Mouse (Mus musculus) MEL (cell line): ENCODE measurements around the gene Gcm1. TPM values are rescaled to one million over a fixed set of nuclear protein-coding genes. Genes with fewer than 3 reads are reported as not detected.

Source experiments
- DNase-seq: peaks from one replicate; pipeline ENCODE4 v3.0.0; 2011; ENCODE audit warnings: low read depth, low spot score
- H3K27ac ChIP-seq: 2 replicates; pipeline ENCODE4 v1.5.1; 2012; ENCODE audit warnings: low read depth, mild to moderate bottlenecking, control low read depth, low read length, moderate library complexity; ENCODE audit not compliant: control insufficient read depth
- H3K27me3 ChIP-seq, 2 experiments: fragments of 150-350 bp in 1 of 2; sonication (generic) in 1 of 2; 2 replicates each; pipeline ENCODE4 v1.6.1; 2012; ENCODE audit warnings: low read length in 2 of 2, mild to moderate bottlenecking in 2 of 2, improper control_type of control experiment in 1 of 2, moderate library complexity in 1 of 2; ENCODE audit not compliant: insufficient read depth in 2 of 2, control insufficient read depth in 1 of 2
- H3K36me3 ChIP-seq, 2 experiments: 2 replicates each; pipeline ENCODE4 v1.6.1; 2012 to 2014; ENCODE audit warnings: low read length in 2 of 2, improper control_type of control experiment in 1 of 2, inconsistent platforms in 1 of 2, mild to moderate bottlenecking in 1 of 2; ENCODE audit not compliant: insufficient read depth in 2 of 2, control insufficient read depth in 1 of 2
- H3K4me1 ChIP-seq, 2 experiments: fragments of 150-350 bp in 1 of 2; sonication (generic) in 1 of 2; 2 replicates each; pipeline ENCODE4 v1.6.1; 2012; ENCODE audit warnings: low read length in 2 of 2, improper control_type of control experiment in 1 of 2, mild to moderate bottlenecking in 1 of 2; ENCODE audit not compliant: insufficient read depth in 2 of 2, control insufficient read depth in 1 of 2
- H3K4me3 ChIP-seq, 2 experiments: fragments of 150-350 bp in 1 of 2; sonication (generic) in 1 of 2; 2 replicates each; pipeline ENCODE4 v1.5.1; 2012; ENCODE audit warnings: low read depth in 2 of 2, low read length in 2 of 2, mild to moderate bottlenecking in 2 of 2, moderate library complexity in 2 of 2, control low read depth in 1 of 2, improper control_type of control experiment in 1 of 2; ENCODE audit not compliant: control insufficient read depth in 1 of 2, insufficient read depth in 1 of 2
- H3K79me2 ChIP-seq: 2 replicates; pipeline ENCODE4 v1.6.1; 2012; ENCODE audit warnings: mild to moderate bottlenecking, low read length, moderate library complexity; ENCODE audit not compliant: control insufficient read depth, poor library complexity, insufficient read depth
- H3K9ac ChIP-seq: 2 replicates; pipeline ENCODE4 v1.6.1; 2012; ENCODE audit warnings: low read depth, mild to moderate bottlenecking, control low read depth, low read length, moderate library complexity; ENCODE audit not compliant: control insufficient read depth, poor library complexity, severe bottlenecking
- H3K9me3 ChIP-seq: fragments of 150-350 bp; sonication (generic); replicated peaks from 2 replicates; pipeline ENCODE4 v1.6.1; 2012; ENCODE audit warnings: mild to moderate bottlenecking, low read length, improper control_type of control experiment, moderate library complexity; ENCODE audit not compliant: insufficient read depth
- BHLHE40 ChIP-seq: IDR thresholded peaks from 2 replicates; pipeline ENCODE4 v1.6.1; 2012; ENCODE audit warnings: low read depth, mild to moderate bottlenecking, inconsistent platforms, low read length, improper control_type of control experiment, borderline replicate concordance
- CHD2 ChIP-seq: IDR thresholded peaks from 2 replicates; pipeline ENCODE4 v1.6.1; 2011; ENCODE audit warnings: low read length, improper control_type of control experiment
- CTCF ChIP-seq, 3 experiments: IDR thresholded peaks in 2 of 3; conservative IDR thresholded peaks in 1 of 3; 2 replicates each; pipeline ENCODE4 v1.5.1; 2011 to 2012; ENCODE audit warnings: low read length in 3 of 3, low read depth in 2 of 3, mild to moderate bottlenecking in 2 of 3, improper control_type of control experiment in 1 of 3, inconsistent platforms in 1 of 3, mixed read lengths in 1 of 3, moderate library complexity in 1 of 3; ENCODE audit not compliant: control insufficient read depth in 1 of 3, insufficient read depth in 1 of 3, poor library complexity in 1 of 3, severe bottlenecking in 1 of 3
- EP300 ChIP-seq, 2 experiments: IDR thresholded peaks; 2 replicates each; pipeline ENCODE4 v1.6.1; 2011; ENCODE audit warnings: improper control_type of control experiment in 2 of 2, low read length in 2 of 2, low read depth in 1 of 2, mild to moderate bottlenecking in 1 of 2
- ETS1 ChIP-seq: IDR thresholded peaks from 2 replicates; pipeline ENCODE4 v1.6.1; 2012; ENCODE audit warnings: low read depth, mild to moderate bottlenecking, inconsistent platforms, low read length, improper control_type of control experiment, moderate library complexity
- GABPA ChIP-seq: IDR thresholded peaks from 2 replicates; pipeline ENCODE4 v1.6.1; 2012; ENCODE audit warnings: low read depth, mild to moderate bottlenecking, inconsistent platforms, low read length, improper control_type of control experiment, moderate library complexity
- GATA1 ChIP-seq: IDR thresholded peaks from 2 replicates; pipeline ENCODE4 v1.6.1; 2011; ENCODE audit warnings: low read depth, low read length, improper control_type of control experiment
- HCFC1 ChIP-seq: IDR thresholded peaks from 2 replicates; pipeline ENCODE4 v1.6.1; 2012; ENCODE audit warnings: low read depth, mild to moderate bottlenecking, inconsistent platforms, low read length, improper control_type of control experiment, moderate library complexity
- KAT2A ChIP-seq: conservative IDR thresholded peaks from 2 replicates; pipeline ENCODE4 v1.6.1; 2012; ENCODE audit warnings: low read depth, low read length, improper control_type of control experiment, inconsistent platforms
- MAFK ChIP-seq: IDR thresholded peaks from 2 replicates; pipeline ENCODE4 v1.6.1; 2011; ENCODE audit warnings: low read depth, mild to moderate bottlenecking, low read length, improper control_type of control experiment, borderline replicate concordance
- MAX ChIP-seq: IDR thresholded peaks from 2 replicates; pipeline ENCODE4 v1.6.1; 2011; ENCODE audit warnings: low read length, improper control_type of control experiment
- MAZ ChIP-seq: IDR thresholded peaks from 2 replicates; pipeline ENCODE4 v1.6.1; 2012; ENCODE audit warnings: low read depth, mild to moderate bottlenecking, inconsistent platforms, low read length, improper control_type of control experiment
- MEF2A ChIP-seq: IDR thresholded peaks from 2 replicates; pipeline ENCODE4 v1.6.1; 2014; ENCODE audit warnings: low read depth, mild to moderate bottlenecking, inconsistent platforms, low read length, improper control_type of control experiment; ENCODE audit not compliant: poor library complexity, insufficient replicate concordance, severe bottlenecking; ENCODE audit errors: extremely low read depth
- MXI1 ChIP-seq: IDR thresholded peaks from 2 replicates; pipeline ENCODE4 v1.6.1; 2011; ENCODE audit warnings: mild to moderate bottlenecking, low read depth, low read length, improper control_type of control experiment
- MYB ChIP-seq: IDR thresholded peaks from 2 replicates; pipeline ENCODE4 v1.6.1; 2011; ENCODE audit warnings: mild to moderate bottlenecking, low read depth, low read length, improper control_type of control experiment
- MYC ChIP-seq: IDR thresholded peaks from 2 replicates; pipeline ENCODE4 v1.6.1; 2011; ENCODE audit warnings: low read depth, mild to moderate bottlenecking, low read length, improper control_type of control experiment, moderate library complexity
- NELFE ChIP-seq: IDR thresholded peaks from 2 replicates; pipeline ENCODE4 v1.6.1; 2011; ENCODE audit warnings: low read depth, low read length, improper control_type of control experiment
- NRF1 ChIP-seq: IDR thresholded peaks from 2 replicates; pipeline ENCODE4 v1.6.1; 2014; ENCODE audit warnings: low read depth, mild to moderate bottlenecking, inconsistent platforms, low read length, improper control_type of control experiment, moderate library complexity; ENCODE audit not compliant: poor library complexity, insufficient read depth, severe bottlenecking
- POLR2AphosphoS2 ChIP-seq: IDR thresholded peaks from 2 replicates; pipeline ENCODE4 v1.6.1; 2011; ENCODE audit warnings: low read length, improper control_type of control experiment
- POLR2AphosphoS5 ChIP-seq: IDR thresholded peaks from 2 replicates; pipeline ENCODE4 v1.6.1; 2012; ENCODE audit warnings: low read depth, borderline replicate concordance, mild to moderate bottlenecking, inconsistent platforms, low read length, moderate library complexity, mixed read lengths
- RCOR1 ChIP-seq: IDR thresholded peaks from 2 replicates; pipeline ENCODE4 v1.6.1; 2012; ENCODE audit warnings: low read depth, mild to moderate bottlenecking, inconsistent platforms, low read length, improper control_type of control experiment
- SIN3A ChIP-seq: IDR thresholded peaks from 2 replicates; pipeline ENCODE4 v1.6.1; 2012; ENCODE audit warnings: low read length, improper control_type of control experiment, inconsistent platforms
- SMC3 ChIP-seq: IDR thresholded peaks from 2 replicates; pipeline ENCODE4 v1.6.1; 2011; ENCODE audit warnings: low read depth, low read length, improper control_type of control experiment
- TAL1 ChIP-seq: IDR thresholded peaks from 2 replicates; pipeline ENCODE4 v1.6.1; 2012; ENCODE audit warnings: mild to moderate bottlenecking, inconsistent platforms, low read length, moderate library complexity, mixed read lengths
- TCF12 ChIP-seq: IDR thresholded peaks from 2 replicates; pipeline ENCODE4 v1.6.1; 2014; ENCODE audit warnings: low read depth, mild to moderate bottlenecking, inconsistent platforms, low read length, improper control_type of control experiment, moderate library complexity
- UBTF ChIP-seq: IDR thresholded peaks from 2 replicates; pipeline ENCODE4 v1.6.1; 2012; ENCODE audit warnings: low read depth, mild to moderate bottlenecking, inconsistent platforms, low read length, improper control_type of control experiment, moderate library complexity, borderline replicate concordance; ENCODE audit not compliant: insufficient read depth
- USF1 ChIP-seq: IDR thresholded peaks from 2 replicates; pipeline ENCODE4 v1.6.1; 2014; ENCODE audit warnings: low read depth, mild to moderate bottlenecking, inconsistent platforms, low read length, improper control_type of control experiment, moderate library complexity
- USF2 ChIP-seq, 2 experiments: IDR thresholded peaks; 2 replicates each; pipeline ENCODE4 v1.6.1; 2011 to 2012; ENCODE audit warnings: improper control_type of control experiment in 2 of 2, low read length in 2 of 2, borderline replicate concordance in 1 of 2, inconsistent platforms in 1 of 2, low read depth in 1 of 2, mild to moderate bottlenecking in 1 of 2; ENCODE audit not compliant: insufficient read depth in 1 of 2
- ZC3H11A ChIP-seq: IDR thresholded peaks from 2 replicates; pipeline ENCODE4 v1.6.1; 2012; ENCODE audit warnings: low read depth, mild to moderate bottlenecking, inconsistent platforms, low read length, improper control_type of control experiment
- ZKSCAN1 ChIP-seq: IDR thresholded peaks from 2 replicates; pipeline ENCODE4 v1.6.1; 2012; ENCODE audit warnings: low read depth, mild to moderate bottlenecking, inconsistent platforms, low read length, improper control_type of control experiment, moderate library complexity
- ZNF384 ChIP-seq: IDR thresholded peaks from 2 replicates; pipeline ENCODE4 v1.6.1; 2012; ENCODE audit warnings: low read depth, mild to moderate bottlenecking, inconsistent platforms, low read length, improper control_type of control experiment
- polyA plus RNA-seq, 2 experiments: library from polyadenylated mRNA; stranded (reverse) in 1 of 2; unstranded in 1 of 2; fragments of >175 nt in 1 of 2; fragments of >200 nt in 1 of 2; gene quantifications; 2 replicates each; pipeline versions ENCODE4 v1.2.1 to v1.2.4; 2012; ENCODE audit warnings: low replicate concordance in 2 of 2, low read depth in 1 of 2; ENCODE audit not compliant: insufficient read length in 2 of 2, insufficient read depth in 1 of 2, missing spikeins in 1 of 2
- total RNA-seq: library from RNA; depleted of rRNA; stranded (reverse); fragments of 300-350 nt; gene quantifications from 2 replicates; pipeline ENCODE4 v1.2.3, GENCODE M21; 2012

Gene Gcm1
- total and polyA plus RNA-seq, 3 experiments, result not detected

DNA sequence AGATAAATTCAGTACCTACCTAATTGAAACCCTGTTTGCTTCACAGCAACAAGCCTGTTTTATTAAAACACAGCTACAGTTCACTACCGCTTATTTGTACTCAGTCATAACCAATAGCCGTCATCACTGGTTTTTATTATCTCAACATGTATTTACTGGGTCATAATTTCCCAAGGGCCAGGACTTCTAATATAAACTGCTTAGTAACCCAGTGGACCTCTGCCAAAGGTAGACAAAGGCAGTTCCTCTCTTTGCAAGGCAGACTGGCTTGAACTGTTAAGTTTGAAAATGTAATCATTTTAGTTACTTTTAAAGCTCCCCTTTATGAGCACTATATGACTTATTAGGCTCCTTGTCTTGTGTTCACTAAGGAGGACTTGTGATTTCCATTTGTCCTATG, 59.7 kb downstream of the Gcm1 start (continued):
- TF ChIP-seq KAT2A, result no peak
- TF ChIP-seq MEF2A, result no peak
- peak; percentile 5 to 40; a peak in 1 of 4 replicates for TF ChIP-seq EP300 (IDR thresholded peaks at IDR 0.05; ENCODE audit: low read depth in 1 of 2, low read length in 2 of 2)
- peak; percentile 55; the same call in 1 of the 2 replicates for TF ChIP-seq MXI1
- TF ChIP-seq GATA1, result no peak; the same call in 1 of the 2 replicates

DNA sequence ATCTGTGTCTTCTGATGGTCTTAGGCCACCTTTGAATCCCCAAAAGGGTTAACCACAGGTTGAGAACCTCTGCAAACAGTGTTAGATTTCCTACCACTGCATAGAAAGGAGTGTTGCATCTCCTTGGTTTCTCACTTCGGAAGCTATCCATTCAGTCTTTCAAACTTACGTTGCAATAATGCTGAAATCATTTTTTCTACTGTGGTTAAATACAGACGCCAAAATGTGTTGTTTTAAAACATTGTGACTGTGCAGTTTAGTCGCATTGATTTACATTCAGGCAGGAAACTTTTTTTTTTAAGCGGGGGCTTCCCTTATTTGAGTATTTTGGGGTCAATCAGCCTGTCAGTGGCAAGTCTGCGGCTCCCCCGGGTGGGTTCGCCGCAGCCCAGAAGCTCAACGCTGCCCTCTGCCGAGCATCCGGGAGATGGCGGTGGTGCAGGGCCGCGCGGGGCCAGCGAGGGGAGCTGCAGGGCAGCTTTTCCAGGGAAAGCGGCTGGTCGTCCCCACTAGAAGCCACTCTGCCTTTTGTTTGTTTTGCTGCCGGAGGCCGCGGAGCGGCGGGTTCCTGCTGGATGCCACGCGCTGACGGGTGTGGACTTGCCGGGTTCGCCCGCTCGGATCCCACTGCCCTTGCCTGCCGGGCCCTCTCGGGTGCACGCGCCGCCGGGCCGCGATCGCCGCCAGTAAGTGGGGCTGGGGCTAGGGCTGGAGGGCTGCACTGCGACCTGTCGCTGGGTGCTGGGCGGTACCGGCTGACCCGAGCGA, 61.2 kb downstream of the Gcm1 start:
- H3K4me3 ChIP-seq, result peak overlapping the region; percentile 71 to 81
- peaks cover 16% of the 10 kb centered on the region for H3K79me2 ChIP-seq
- H3K9me3 ChIP-seq, result no peaks in the 10 kb centered on the region
- no peaks in the 10 kb centered on the region for H3K27me3 ChIP-seq
- peak; percentile 90 for DNase-seq
- H3K27ac ChIP-seq, result peak overlapping the region; percentile 38; the same call in 1 of the 2 replicates
- peaks cover 0 to 37% of the 10 kb centered on the region in 2 experiments; a peak in 2 of 4 replicates for H3K36me3 ChIP-seq
- H3K4me1 ChIP-seq, result peaks cover 8 to 36% of the 10 kb centered on the region in 2 experiments
- H3K9ac ChIP-seq, result peak overlapping the region; percentile 72
- TF ChIP-seq NRF1 (peak; percentile 4; the same call in 1 of the 2 replicates), GABPA (no peak), BHLHE40 (no peak), USF2 (IDR thresholded peaks at IDR 0.05; ENCODE audit: borderline replicate concordance in 1 of 2, insufficient read depth in 1 of 2, low read depth in 1 of 2, low read length in 2 of 2) (no peak), RCOR1 (peak; percentile 57), ZNF384 (peak; percentile 74), SMC3 (peak; percentile 78), CTCF (IDR thresholded peaks at IDR 0.05 in 2 of 3, conservative IDR thresholded peaks at IDR 0.05 in 1 of 3; ENCODE audit: control insufficient read depth in 1 of 3, insufficient read depth in 1 of 3, low read depth in 2 of 3, low read length in 3 of 3, poor library complexity in 1 of 3, severe bottlenecking in 1 of 3) (peak in 2 of 3 experiments; percentile 64 to 99; a peak in 5 of 6 replicates), HCFC1 (peak; percentile 70; the same call in 1 of the 2 replicates), MYB (no peak), ZKSCAN1 (no peak), POLR2AphosphoS5 (no peak), POLR2AphosphoS2 (no peak), MAZ (peak; percentile 60; the same call in 1 of the 2 replicates), MAX (peak; percentile 55), NELFE (peak; percentile 48), MAFK (no peak), UBTF (0 out of 2 replicates have a peak, but pooled peaks have one; percentile 25), ZC3H11A (peak; percentile 65), MYC (no peak), MEF2A (no peak), EP300 (IDR thresholded peaks at IDR 0.05; ENCODE audit: low read depth in 1 of 2, low read length in 2 of 2) (peak in 1 of 2 experiments; percentile 14; a peak in 1 of 4 replicates), USF1 (no peak), MXI1 (peak; percentile 80; the same call in 1 of the 2 replicates), ETS1 (0 out of 2 replicates have a peak, but pooled peaks have one; percentile 34), KAT2A (no peak; the same call in 1 of the 2 replicates), TCF12 (peak; percentile 60), CHD2 (no peak), TAL1 (no peak), SIN3A (peak; percentile 80)
